Mouse (Mus musculus) CH12.LX (cell line): Measurements from ENCODE around the gene Dnah8. TPM values are rescaled to one million over a fixed set of nuclear protein-coding genes. Genes with fewer than 3 reads are reported as not detected.

Experiments used
- DNase-seq: peaks from one replicate; pipeline ENCODE4 v3.0.0-alpha.2; 2013; ENCODE audit errors: extremely low read depth
- H3K27ac ChIP-seq: 2 replicates; pipeline ENCODE4 v1.5.1; 2012; ENCODE audit warnings: low read depth, mild to moderate bottlenecking, control low read depth, moderate library complexity; ENCODE audit not compliant: insufficient read depth
- H3K27me3 ChIP-seq: replicated peaks from 2 replicates; pipeline ENCODE3; 2012; ENCODE audit warnings: inconsistent platforms
- H3K36me3 ChIP-seq, 2 experiments: replicated peaks in 1 of 2; 2 replicates each; pipeline versions ENCODE3 to v1.6.1; 2012; ENCODE audit warnings: inconsistent platforms in 1 of 2, low read length in 1 of 2, mild to moderate bottlenecking in 1 of 2, mixed read lengths in 1 of 2, moderate library complexity in 1 of 2; ENCODE audit not compliant: control insufficient read depth in 1 of 2, insufficient read depth in 1 of 2
- H3K4me1 ChIP-seq, 2 experiments: 2 replicates each; pipeline ENCODE4 v1.6.1; 2012; ENCODE audit warnings: inconsistent platforms in 1 of 2, moderate library complexity in 1 of 2; ENCODE audit not compliant: insufficient read depth in 2 of 2, control insufficient read depth in 1 of 2
- H3K4me2 ChIP-seq: 2 replicates; pipeline ENCODE4 v1.6.1; 2012; ENCODE audit warnings: low read depth, mild to moderate bottlenecking, control low read depth; ENCODE audit not compliant: poor library complexity, insufficient read depth, severe bottlenecking
- H3K4me3 ChIP-seq, 3 experiments: fragments of 150-350 bp in 1 of 3; sonication (generic) in 1 of 3; replicated peaks in 1 of 3; 2 replicates each; pipeline versions ENCODE3 to v1.5.1; 2011 to 2012; ENCODE audit warnings: low read depth in 2 of 3, low read length in 2 of 3, mild to moderate bottlenecking in 2 of 3, moderate library complexity in 2 of 3, control low read depth in 1 of 3, improper control_type of control experiment in 1 of 3, inconsistent platforms in 1 of 3, mixed read lengths in 1 of 3; ENCODE audit not compliant: poor library complexity in 1 of 3
- H3K79me2 ChIP-seq: replicated peaks from 2 replicates; pipeline ENCODE4 v1.6.1; 2012; ENCODE audit warnings: mild to moderate bottlenecking, moderate library complexity; ENCODE audit not compliant: control insufficient read depth, poor library complexity, insufficient read depth, severe bottlenecking; ENCODE audit errors: extremely low read depth
- H3K9ac ChIP-seq: 2 replicates; pipeline ENCODE4 v1.6.1; 2012; ENCODE audit warnings: low read depth, mild to moderate bottlenecking, control low read depth, moderate library complexity; ENCODE audit not compliant: insufficient read depth
- H3K9me3 ChIP-seq: replicated peaks from 2 replicates; pipeline ENCODE3; 2012; ENCODE audit warnings: low read length, inconsistent platforms, mixed read lengths
- BHLHE40 ChIP-seq: IDR thresholded peaks from 2 replicates; pipeline ENCODE4 v1.6.1; 2011; ENCODE audit warnings: mild to moderate bottlenecking, low read depth, low read length, improper control_type of control experiment
- CTCF ChIP-seq, 2 experiments: IDR thresholded peaks in 1 of 2; conservative IDR thresholded peaks in 1 of 2; 2 replicates each; pipeline ENCODE4 v1.5.1; 2011 to 2012; ENCODE audit warnings: low read depth in 2 of 2, low read length in 2 of 2, improper control_type of control experiment in 1 of 2, inconsistent platforms in 1 of 2, mild to moderate bottlenecking in 1 of 2, moderate library complexity in 1 of 2
- E2F4 ChIP-seq: IDR thresholded peaks from 2 replicates; pipeline ENCODE4 v1.6.1; 2011; ENCODE audit warnings: low read depth, low read length, improper control_type of control experiment; ENCODE audit not compliant: insufficient replicate concordance
- GABPA ChIP-seq: IDR thresholded peaks from 2 replicates; pipeline ENCODE4 v1.6.1; 2012; ENCODE audit warnings: low read depth, low read length, improper control_type of control experiment, inconsistent platforms; ENCODE audit not compliant: insufficient replicate concordance
- MAFK ChIP-seq: IDR thresholded peaks from 2 replicates; pipeline ENCODE4 v1.6.1; 2011; ENCODE audit warnings: low read length, improper control_type of control experiment; ENCODE audit not compliant: insufficient replicate concordance
- MAX ChIP-seq: IDR thresholded peaks from 2 replicates; pipeline ENCODE4 v1.6.1; 2011; ENCODE audit warnings: low read length, improper control_type of control experiment
- MAZ ChIP-seq: IDR thresholded peaks from 2 replicates; pipeline ENCODE4 v1.6.1; 2012; ENCODE audit warnings: low read depth, mild to moderate bottlenecking, inconsistent platforms, low read length, improper control_type of control experiment, moderate library complexity
- MYC ChIP-seq: IDR thresholded peaks from 2 replicates; pipeline ENCODE4 v1.6.1; 2011; ENCODE audit warnings: low read depth, mild to moderate bottlenecking, improper control_type of control experiment, low read length
- POLR2A ChIP-seq: IDR thresholded peaks from 2 replicates; pipeline ENCODE4 v1.6.1; 2011; ENCODE audit warnings: low read depth, mild to moderate bottlenecking, improper control_type of control experiment, low read length
- SMC3 ChIP-seq: IDR thresholded peaks from 2 replicates; pipeline ENCODE4 v1.6.1; 2011; ENCODE audit warnings: low read depth, low read length, improper control_type of control experiment
- TCF12 ChIP-seq: IDR thresholded peaks from 2 replicates; pipeline ENCODE4 v1.6.1; 2014; ENCODE audit warnings: low read depth, mild to moderate bottlenecking, inconsistent platforms, low read length, improper control_type of control experiment
- ZC3H11A ChIP-seq: IDR thresholded peaks from 2 replicates; pipeline ENCODE4 v1.6.1; 2012; ENCODE audit warnings: low read depth, mild to moderate bottlenecking, inconsistent platforms, low read length, improper control_type of control experiment
- ZKSCAN1 ChIP-seq: IDR thresholded peaks from 2 replicates; pipeline ENCODE4 v1.6.1; 2012; ENCODE audit warnings: low read depth, inconsistent platforms, low read length, improper control_type of control experiment, borderline replicate concordance
- dilution Hi-C: fragments of 300-500 bp; cut with MboI; formaldehyde crosslinking; loops from 2 replicates; pipeline ENCODE4 v1.14.3; 2020; ENCODE audit warnings: low sequenced_read_pairs; ENCODE audit not compliant: extremely low pct_unique_long_range_greater_than_20kb, extremely low pct_ligation_motif_present
- in situ Hi-C: fragments of 300-500 bp; cut with MboI; formaldehyde crosslinking; loops from 3 replicates; pipeline ENCODE4 v1.14.3; 2019; ENCODE audit warnings: low sequenced_read_pairs, low pct_ligation_motif_present, low pct_unique_long_range_greater_than_20kb, mixed read lengths
- polyA plus RNA-seq: library from polyadenylated mRNA; unstranded; fragments of >175 nt; gene quantifications from 2 replicates; pipeline ENCODE4 v1.2.1, GENCODE M21; 2012; ENCODE audit warnings: low read depth; ENCODE audit not compliant: insufficient read length
- total RNA-seq, 2 experiments: library from RNA; depleted of rRNA; stranded (reverse); fragments of 300-350 nt in 1 of 2; fragments of >200 nt in 1 of 2; gene quantifications; 2 replicates each; pipeline ENCODE4 v1.2.3; 2012 to 2014

The Dnah8 gene
- total and polyA plus RNA-seq, 3 experiments, result 0.09 to 0.99 TPM; not detected in 1

- dilution Hi-C loops, result no loop called here
- no peaks in the 10 kb centered on the region for H3K4me1 ChIP-seq
Observed at GRCm38 (mm10) chr17:30753201-30753600, 129.0 kb downstream of the Dnah8 start.

GRCm38 (mm10) chr17:30756771-30757170 lies 132.6 kb downstream of the Dnah8 start:
- Histone ChIP-seq H3K4me2 (no peak overlapping the region), H3K79me2 (no peaks in the 10 kb centered on the region), H3K9ac (no peak overlapping the region), H3K27me3 (no peaks in the 10 kb centered on the region), H3K36me3 (no peaks in the 10 kb centered on the region), H3K4me1 (peaks cover 0 to 7% of the 10 kb centered on the region in 2 experiments; a peak in 2 of 4 replicates), H3K4me3 (no peak overlapping the region), H3K9me3 (peaks cover 32% of the 10 kb centered on the region), H3K27ac (no peak overlapping the region)
- DNase-seq, result no peak
- in situ Hi-C loops, result no loop called here
- TF ChIP-seq BHLHE40 (no peak), MAX (no peak), MYC (no peak), SMC3 (no peak), TCF12 (no peak), ZC3H11A (no peak), MAFK (no peak), E2F4 (no peak), GABPA (no peak), MAZ (no peak), ZKSCAN1 (no peak), POLR2A (no peak)
- dilution Hi-C loops, result no loop called here

More at GRCm38 (mm10) chr17:30753201-30753600, 129.0 kb downstream of the Dnah8 start:
- Histone ChIP-seq H3K9me3 (peaks cover 20% of the 10 kb centered on the region), H3K4me2 (no peak overlapping the region), H3K36me3 (no peaks in the 10 kb centered on the region)
- TF ChIP-seq POLR2A (no peak), ZKSCAN1 (no peak)
- TF ChIP-seq, all 38 proteins: peak for 0
- Histone ChIP-seq H3K27me3 (peaks cover 12% of the 10 kb centered on the region), H3K9ac (no peak overlapping the region), H3K4me3 (no peak overlapping the region), H3K27ac (no peak overlapping the region), H3K79me2 (no peaks in the 10 kb centered on the region)
- in situ Hi-C loops, result no loop called here
- DNase-seq, result no peak

GRCm38 (mm10) chr17:30760307-30760706 lies 136.2 kb downstream of the Dnah8 start:
- TF ChIP-seq POLR2A (no peak), BHLHE40 (no peak), CTCF (conservative IDR thresholded peaks at IDR 0.05 in 1 of 2, IDR thresholded peaks at IDR 0.05 in 1 of 2; ENCODE audit: low read depth in 2 of 2, low read length in 2 of 2) (peak; percentile 30 to 45; a peak in 3 of 4 replicates)
- Histone ChIP-seq H3K27ac (no peak overlapping the region), H3K4me2 (no peak overlapping the region), H3K4me3 (no peak overlapping the region), H3K9me3 (peaks cover 33% of the 10 kb centered on the region), H3K4me1 (peaks cover 0 to 9% of the 10 kb centered on the region in 2 experiments; a peak in 2 of 4 replicates), H3K27me3 (no peaks in the 10 kb centered on the region), H3K36me3 (no peaks in the 10 kb centered on the region), H3K9ac (no peak overlapping the region), H3K79me2 (no peaks in the 10 kb centered on the region)
- dilution Hi-C loops, result no loop called here
- in situ Hi-C loops, result no loop called here
- no peak for DNase-seq
